10 mouse cellular contexts compared by ENCODE assay signal in the genomic region with DNA sequence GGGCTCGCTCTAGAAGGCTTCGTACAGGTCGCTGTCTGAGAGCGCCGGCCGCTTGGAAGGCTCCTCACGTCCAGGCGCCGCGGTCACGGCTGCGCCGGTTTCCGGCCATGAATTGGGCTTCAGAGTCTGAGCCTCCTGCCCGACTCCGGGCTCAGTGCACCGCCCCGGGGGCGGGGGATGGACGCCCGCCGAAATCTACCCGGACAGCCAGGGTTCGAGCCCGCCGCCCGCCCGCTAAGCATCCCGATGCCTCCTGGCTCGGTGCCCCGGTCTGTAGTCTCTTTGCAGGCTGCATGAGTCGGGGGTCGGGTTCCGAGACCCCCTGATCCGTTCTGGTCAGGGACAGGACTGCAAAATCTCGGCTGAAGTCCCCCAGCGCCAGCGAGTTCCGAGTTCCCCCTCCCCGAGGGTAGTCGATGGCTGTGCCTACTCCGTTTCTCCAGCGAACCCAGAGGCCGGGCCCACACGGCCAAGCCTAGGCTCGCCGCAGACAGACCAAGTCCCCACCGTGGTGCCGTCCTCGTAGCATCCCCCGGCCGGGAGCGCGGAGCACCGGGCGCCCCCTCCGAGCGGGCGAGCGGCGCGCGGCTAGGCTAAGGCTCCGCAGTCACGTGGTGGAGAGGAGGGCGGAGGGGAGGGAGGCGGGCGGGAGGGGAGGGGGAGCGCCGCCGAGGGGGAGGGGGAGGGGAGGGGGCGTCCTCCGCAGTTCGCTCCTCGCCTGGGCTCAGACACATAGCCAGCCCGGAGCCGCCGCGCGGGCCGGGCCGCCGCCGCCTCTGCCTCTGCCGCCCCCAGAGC. TPM values are rescaled to one million over a fixed set of nuclear protein-coding genes. Genes with fewer than 3 reads are reported as not detected.
DNase-seq lines count a peak whose midpoint lies in the region; ATAC-seq and TF ChIP-seq lines count a peak whose summit lies in the region.
"Had no signal": no experiment of that assay in that cellular context is flagged by ENCODE, and none has a peak within 500 bp of the region (broad histone marks: within the 10 kb centered on the region; RNA-seq: fewer than 3 reads in every experiment).

No protein-coding gene starts in this region.

- H3K9me3 ChIP-seq in hindbrain, postnatal 0 days (ENCODE audit: low read length), result no peaks in the 10 kb centered on the region
- H3K9me3 ChIP-seq in liver, embryonic 11.5 days (ENCODE audit: control insufficient read depth, low read length), result no peaks in the 10 kb centered on the region

- DNase-seq in cerebellum, postnatal 14 days, result peak; percentile 55 to 67
- DNase-seq in cerebellum, adult 9-10 months, result no peak
- DNase-seq in thymus, postnatal 4 days, result peak; percentile 22
- no peak for DNase-seq in thymus, adult 2 months
- DNase-seq in hindbrain, postnatal 0 days (ENCODE audit: low spot score), result peak; percentile 83
- no peak for DNase-seq in liver, embryonic 11.5 days (ENCODE audit: low spot score)
- peak; percentile 79 to 80 for DNase-seq in right cerebral cortex, postnatal 10 days (ENCODE audit: low spot score in 2 of 2)
- DNase-seq in ovary, postnatal 10 days (ENCODE audit: low spot score), result no peak

- TF ChIP-seq CTCF in thymus, adult 2 months (IDR thresholded peaks at IDR 0.05; ENCODE audit: borderline replicate concordance, control insufficient read depth, extremely low read depth, insufficient read depth, low read length, poor library complexity), result no peak
- no peak for TF ChIP-seq CTCF in hindbrain, postnatal 0 days (IDR thresholded peaks at IDR 0.05; ENCODE audit: low read depth)

- no peaks in the 10 kb centered on the region for H3K36me3 ChIP-seq in thymus, adult 2 months (ENCODE audit: control insufficient read depth, insufficient read depth, low read length)
- H3K36me3 ChIP-seq in hindbrain, postnatal 0 days (ENCODE audit: insufficient read depth, low read length), result no peaks in the 10 kb centered on the region
- no peaks in the 10 kb centered on the region for H3K36me3 ChIP-seq in liver, embryonic 11.5 days (ENCODE audit: control insufficient read depth, insufficient read depth, low read length)

- H3K27me3 ChIP-seq in thymus, adult 2 months (ENCODE audit: control insufficient read depth, insufficient read depth, low read length), result peaks cover 31% of the 10 kb centered on the region
- H3K27me3 ChIP-seq in hindbrain, postnatal 0 days (ENCODE audit: insufficient read depth, low read length), result peaks cover 10% of the 10 kb centered on the region
- peaks cover 80% of the 10 kb centered on the region for H3K27me3 ChIP-seq in liver, embryonic 11.5 days (replicated peaks; ENCODE audit: control insufficient read depth, insufficient read depth, low read length)

- H3K9ac ChIP-seq in hindbrain, postnatal 0 days (replicated peaks; ENCODE audit: low read length), result peak overlapping the region; percentile 76
- no peak overlapping the region for H3K9ac ChIP-seq in liver, embryonic 11.5 days (ENCODE audit: low read depth, low read length)

- WGBS in thymus, adult 2 months, result 7% methylated on average over 67 of the region's 85 CpGs
- WGBS in hindbrain, postnatal 0 days, result under 1% methylated on average over 62 of the region's 85 CpGs
- WGBS in liver, embryonic 11.5 days, result 3% methylated on average over 56 of the region's 85 CpGs

- H3K27ac ChIP-seq in thymus, adult 2 months (ENCODE audit: control insufficient read depth, insufficient read depth, low read length), result no peak overlapping the region
- H3K27ac ChIP-seq in hindbrain, postnatal 0 days, result peak overlapping the region; percentile 80
- no peak overlapping the region for H3K27ac ChIP-seq in liver, embryonic 11.5 days (ENCODE audit: low read depth, low read length)

- peaks cover 7% of the 10 kb centered on the region; the same call in 1 of the 2 replicates for H3K4me1 ChIP-seq in thymus, adult 2 months (replicated peaks; ENCODE audit: control insufficient read depth, insufficient read depth, low read length)
- H3K4me1 ChIP-seq in hindbrain, postnatal 0 days (ENCODE audit: insufficient read depth, low read length), result no peaks in the 10 kb centered on the region; the same call in 1 of the 2 replicates
- H3K4me1 ChIP-seq in liver, embryonic 11.5 days (replicated peaks; ENCODE audit: control insufficient read depth, insufficient read depth, low read length), result no peaks in the 10 kb centered on the region; the same call in 1 of the 2 replicates

- no peak overlapping the region for H3K4me3 ChIP-seq in thymus, adult 2 months (ENCODE audit: control insufficient read depth, insufficient read depth, low read length)
- H3K4me3 ChIP-seq in hindbrain, postnatal 0 days (ENCODE audit: low read length), result peak overlapping the region; percentile 81
- peak overlapping the region; percentile 44 for H3K4me3 ChIP-seq in liver, embryonic 11.5 days (ENCODE audit: low read depth, low read length)

- no peak for TF ChIP-seq POLR2A in thymus, adult 2 months (IDR thresholded peaks at IDR 0.05; ENCODE audit: control insufficient read depth, extremely low read depth, insufficient read depth, low read length, poor library complexity)

- H3K4me2 ChIP-seq in hindbrain, postnatal 0 days (ENCODE audit: low read depth, low read length), result peak overlapping the region; percentile 77
- peak overlapping the region; percentile 59 for H3K4me2 ChIP-seq in liver, embryonic 11.5 days

- peak; percentile 81 for ATAC-seq in hindbrain, postnatal 0 days
- 0 out of 2 replicates have a peak, but pooled peaks have one; percentile 30 for ATAC-seq in liver, embryonic 11.5 days (replicated peaks; ENCODE audit: low FRiP score)

RNA-seq across cellular contexts. Expression of gene Grid1, which starts 0.6 kb away (rescaled TPM):
- polyA plus RNA-seq in thymus, adult 2 months (2012; rRNA removed), result 0.19 and 0.26 TPM in 2 replicates
- total RNA-seq in hindbrain, postnatal 0 days (2014; rRNA removed), result 33.7 and 36.7 TPM in 2 replicates
- 8.1 and 8.6 TPM in 2 replicates for polyA plus RNA-seq in hindbrain, postnatal 0 days (2015; fragmentation: Nextera tagmentation; extraction: Ambion mirVana)
- 0.25 and 0.43 TPM in 2 replicates for polyA plus RNA-seq in liver, embryonic 11.5 days (2014; fragmentation: Nextera tagmentation; extraction: Ambion mirVana)
- total RNA-seq: common myeloid progenitor, adult 5-6 weeks; neutrophil, adult 5-6 weeks had no signal

Comparison
In these comparisons a context has a peak if more than half of its experiments do, and no peak if none do; other contexts are left out.
1. DNase-seq: peak in cerebellum, postnatal 14 days (2 of 2), thymus, postnatal 4 days (single experiment), hindbrain, postnatal 0 days (single experiment) and right cerebral cortex, postnatal 10 days (2 of 2); none in cerebellum, adult 9-10 months (single experiment), thymus, adult 2 months (single experiment), liver, embryonic 11.5 days (single experiment) and ovary, postnatal 10 days (single experiment).